Mouse (Mus musculus) midbrain, postnatal 0 days (tissue): ENCODE measurements around the gene Mymk. TPM values are rescaled to one million over a fixed set of nuclear protein-coding genes. Genes with fewer than 3 reads are reported as not detected.

ENCODE experiments used
- ATAC-seq: fragments of 200-750 bp; cut with Nextera tagmentation; 2 replicates; pipeline ENCODE4 v1.8.0; 2017; ENCODE audit warnings: moderate number of reproducible peaks, mild to moderate bottlenecking, moderate TSS enrichment, moderate library complexity; ENCODE audit not compliant: low FRiP score
- DNase-seq: peaks from one replicate; pipeline ENCODE4 v3.0.0-alpha.2; 2015; ENCODE audit warnings: low spot score
- H3K27ac ChIP-seq: fragments of 300-500 bp; sonication (generic); 2 replicates; pipeline ENCODE4 v1.5.1; 2014; ENCODE audit warnings: low read depth, mild to moderate bottlenecking, low read length, mixed read lengths
- H3K27me3 ChIP-seq: fragments of 300-500 bp; sonication (generic); 2 replicates; pipeline ENCODE4 v1.6.1; 2014; ENCODE audit warnings: low read length, control low read depth, mixed read lengths; ENCODE audit not compliant: insufficient read depth
- H3K36me3 ChIP-seq: fragments of 300-500 bp; sonication (generic); 2 replicates; pipeline ENCODE4 v1.6.1; 2014; ENCODE audit warnings: low read length, control low read depth, mixed read lengths; ENCODE audit not compliant: insufficient read depth
- H3K4me1 ChIP-seq: fragments of 300-500 bp; sonication (generic); 2 replicates; pipeline ENCODE4 v1.6.1; 2014; ENCODE audit warnings: mild to moderate bottlenecking, control low read depth, antibody characterized with exemption, low read length, mixed read lengths; ENCODE audit not compliant: insufficient read depth
- H3K4me2 ChIP-seq: fragments of 300-500 bp; sonication (generic); 2 replicates; pipeline ENCODE4 v1.6.1; 2014; ENCODE audit warnings: low read depth, mild to moderate bottlenecking, low read length, mixed read lengths; ENCODE audit not compliant: poor library complexity, severe bottlenecking
- H3K4me3 ChIP-seq: fragments of 300-500 bp; sonication (generic); 2 replicates; pipeline ENCODE4 v1.5.1; 2014; ENCODE audit warnings: low read depth, mild to moderate bottlenecking, low read length, moderate library complexity
- H3K9ac ChIP-seq: fragments of 300-500 bp; sonication (generic); replicated peaks from 2 replicates; pipeline ENCODE4 v1.6.1; 2014; ENCODE audit warnings: mild to moderate bottlenecking, low read length, moderate library complexity, mixed read lengths; ENCODE audit not compliant: poor library complexity, severe bottlenecking
- H3K9me3 ChIP-seq: fragments of 300-500 bp; sonication (generic); 2 replicates; pipeline ENCODE4 v1.6.1; 2016; ENCODE audit warnings: low read length, control low read depth
- CTCF ChIP-seq: IDR thresholded peaks from 2 replicates; pipeline ENCODE4 v1.5.1; 2016; ENCODE audit warnings: antibody characterized with exemption, mild to moderate bottlenecking
- WGBS: fragments of 180-500 bp; shearing (Covaris S2); extraction: QIAGEN DNeasy Blood & Tissue Kit; methylation state at CpG from one replicate; pipeline ENCODE4 v1.1.7; 2014; 5-methylcytosine and 5-hydroxymethylcytosine counted together
- polyA plus RNA-seq: library from polyadenylated mRNA; unstranded; fragments of >200 nt; fragmentation: Nextera tagmentation; extraction: Ambion mirVana; gene quantifications from 2 replicates; pipeline ENCODE4 v1.2.1, GENCODE M21; 2015
- total RNA-seq: library from RNA; depleted of rRNA; stranded (reverse); fragments of >200 nt; gene quantifications from 2 replicates; pipeline ENCODE4 v1.2.3, GENCODE M21; 2014

Gene Mymk
- total and polyA plus RNA-seq, 2 experiments from 2014 or later = 0.15 to 0.16 TPM

DNA sequence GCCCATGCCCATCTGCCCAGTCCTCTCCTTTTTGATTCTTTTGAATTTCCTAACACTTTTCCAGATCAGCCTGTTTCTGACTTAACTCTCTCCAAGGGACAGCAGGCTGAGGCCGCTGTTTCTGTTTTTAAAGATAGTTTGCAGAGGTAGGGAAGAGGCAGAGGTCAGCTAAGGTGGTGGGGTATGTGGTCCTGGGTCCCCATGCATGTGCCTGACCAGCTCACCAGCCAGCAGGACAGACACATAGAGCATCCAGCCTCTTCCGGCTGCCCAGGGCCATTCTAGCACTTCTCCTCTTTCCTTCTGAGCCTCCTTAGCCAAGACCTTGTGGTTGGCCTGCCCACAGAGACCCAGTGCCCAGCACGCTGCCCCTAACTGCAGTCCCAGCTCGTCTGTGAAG is 13.7 kb downstream of the Mymk start:
- ATAC-seq (no peak), DNase-seq (no peak)
- H3K9ac ChIP-seq = no peak overlapping the region
- no peaks in the 10 kb centered on the region for H3K4me1 ChIP-seq
- no peaks in the 10 kb centered on the region for H3K27me3 ChIP-seq
- no peak for TF ChIP-seq CTCF
- no peak overlapping the region for H3K4me3 ChIP-seq
- no peaks in the 10 kb centered on the region for H3K36me3 ChIP-seq
- H3K27ac ChIP-seq = no peak overlapping the region
- no peak overlapping the region for H3K4me2 ChIP-seq
- 59% methylated on average over 4 of the region's 4 CpGs for WGBS
- H3K9me3 ChIP-seq = no peaks in the 10 kb centered on the region

DNA sequence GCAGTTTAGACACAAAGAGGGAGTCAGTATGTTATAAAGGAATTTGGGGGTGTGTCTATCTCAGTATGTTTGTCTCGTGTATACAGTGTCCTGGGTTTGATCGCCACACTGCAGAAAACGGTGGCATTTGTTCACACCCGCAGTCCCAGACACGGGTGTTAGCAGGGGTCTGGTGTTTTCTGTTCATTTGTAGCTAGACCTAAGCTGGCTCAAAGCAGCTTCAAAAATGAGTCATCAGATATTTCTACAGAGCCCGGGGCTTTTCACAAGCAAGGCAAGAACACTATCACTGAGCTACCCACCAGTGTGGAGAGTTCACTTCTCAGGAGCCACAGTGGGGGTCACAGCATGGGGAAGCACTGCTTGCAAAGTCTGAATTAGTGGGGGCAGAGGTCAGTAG is 22.6 kb downstream of the Mymk start:
- no peak for TF ChIP-seq CTCF
- no peak for DNase-seq
- no peak overlapping the region for H3K4me3 ChIP-seq
- ATAC-seq = no peak
- H3K9ac ChIP-seq = no peak overlapping the region
- no peak overlapping the region for H3K4me2 ChIP-seq
- H3K4me1 ChIP-seq = no peaks in the 10 kb centered on the region
- no peak overlapping the region for H3K27ac ChIP-seq
- no peaks in the 10 kb centered on the region for H3K9me3 ChIP-seq
- WGBS = 23% methylated on average over 6 of the region's 6 CpGs
- H3K36me3 ChIP-seq = no peaks in the 10 kb centered on the region
- no peaks in the 10 kb centered on the region for H3K27me3 ChIP-seq

GRCm38 (mm10) chr2:27045979-27046770 is 25.8 kb downstream of the Mymk start:
- H3K4me2 ChIP-seq = no peak overlapping the region
- DNase-seq = peak; percentile 40
- ATAC-seq = no peak
- 52% methylated on average over 8 of the region's 8 CpGs for WGBS
- TF ChIP-seq CTCF = no peak
- no peak overlapping the region for H3K9ac ChIP-seq
- H3K9me3 ChIP-seq = no peaks in the 10 kb centered on the region
- H3K27ac ChIP-seq = no peak overlapping the region
- H3K27me3 ChIP-seq = no peaks in the 10 kb centered on the region
- no peaks in the 10 kb centered on the region for H3K36me3 ChIP-seq
- H3K4me1 ChIP-seq = no peaks in the 10 kb centered on the region
- no peak overlapping the region for H3K4me3 ChIP-seq

DNA sequence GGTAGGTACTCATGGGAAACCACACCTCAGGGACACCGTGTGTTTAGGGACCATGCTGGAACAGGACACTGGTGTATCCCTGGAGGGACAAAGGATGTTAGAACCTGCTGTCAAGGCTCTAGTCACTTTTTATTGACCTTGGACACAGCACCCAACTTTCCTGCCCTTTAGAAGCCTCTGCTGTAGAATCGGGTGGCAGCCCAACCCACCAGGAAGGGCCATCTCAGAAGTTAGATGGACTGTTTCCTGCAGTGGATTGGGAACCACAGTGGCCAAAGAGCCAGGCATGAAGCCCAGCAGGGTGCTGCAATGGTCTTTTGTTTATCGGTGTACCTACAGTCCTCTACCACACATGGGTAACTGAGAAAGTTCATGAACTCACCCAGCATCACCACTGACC is 27.3 kb downstream of the Mymk start:
- Histone ChIP-seq H3K4me3 (no peak overlapping the region), H3K9me3 (no peaks in the 10 kb centered on the region), H3K9ac (no peak overlapping the region), H3K4me2 (no peak overlapping the region), H3K27ac (no peak overlapping the region), H3K27me3 (no peaks in the 10 kb centered on the region), H3K36me3 (no peaks in the 10 kb centered on the region), H3K4me1 (no peaks in the 10 kb centered on the region)
- no peak for TF ChIP-seq CTCF
- ATAC-seq = no peak
- no peak for DNase-seq
- WGBS = 78% methylated on average over 3 of the region's 3 CpGs

- Histone ChIP-seq H3K4me2 (no peak overlapping the region), H3K36me3 (no peaks in the 10 kb centered on the region), H3K27me3 (no peaks in the 10 kb centered on the region), H3K4me1 (no peaks in the 10 kb centered on the region), H3K27ac (no peak overlapping the region), H3K4me3 (no peak overlapping the region), H3K9ac (no peak overlapping the region), H3K9me3 (no peaks in the 10 kb centered on the region)
- DNase-seq = no peak
- TF ChIP-seq CTCF = no peak
- WGBS = 68% methylated on average over 4 of the region's 4 CpGs
- no peak for ATAC-seq
Measured at GRCm38 (mm10) chr2:27044166-27044565, 27.8 kb downstream of the Mymk start.

DNA sequence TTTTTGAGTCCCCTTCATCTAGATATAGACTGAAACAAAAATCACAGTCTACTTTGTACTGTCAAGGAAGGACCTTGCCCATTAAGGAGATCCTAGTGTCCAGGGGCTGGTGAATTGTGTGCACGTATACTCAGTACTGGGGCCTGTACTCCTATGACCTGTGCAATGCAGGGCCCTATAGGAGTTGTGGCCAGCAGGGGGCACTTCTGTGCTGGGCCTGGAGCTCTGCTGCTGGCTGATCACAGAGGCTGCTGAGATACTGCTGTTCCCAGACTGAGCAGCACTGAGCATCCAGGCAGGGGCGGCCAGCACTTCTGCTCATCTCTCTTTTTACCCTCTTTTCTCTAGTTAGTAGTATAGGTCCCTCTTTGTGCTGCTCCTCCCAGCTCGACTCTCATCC is 28.5 kb downstream of the Mymk start:
- no peaks in the 10 kb centered on the region for H3K4me1 ChIP-seq
- DNase-seq (peak; percentile 90), ATAC-seq (peak; percentile 76)
- no peaks in the 10 kb centered on the region for H3K27me3 ChIP-seq
- H3K27ac ChIP-seq = no peak overlapping the region
- no peaks in the 10 kb centered on the region for H3K36me3 ChIP-seq
- no peaks in the 10 kb centered on the region for H3K9me3 ChIP-seq
- no peak overlapping the region for H3K4me3 ChIP-seq
- peak; percentile 93 for TF ChIP-seq CTCF
- WGBS = 24% methylated on average over 3 of the region's 3 CpGs
- no peak overlapping the region for H3K4me2 ChIP-seq
- H3K9ac ChIP-seq = no peak overlapping the region
